Mouse (Mus musculus) MEL (cell line): ENCODE results near the gene Nhsl2. TPM values are rescaled to one million over a fixed set of nuclear protein-coding genes. Genes with fewer than 3 reads are reported as not detected.

Experiments used
- DNase-seq: peaks from one replicate; pipeline ENCODE4 v3.0.0; 2011; ENCODE audit warnings: low read depth, low spot score
- H3K27ac ChIP-seq: 2 replicates; pipeline ENCODE4 v1.5.1; 2012; ENCODE audit warnings: low read depth, mild to moderate bottlenecking, control low read depth, low read length, moderate library complexity; ENCODE audit not compliant: control insufficient read depth
- H3K27me3 ChIP-seq, 2 experiments: fragments of 150-350 bp in 1 of 2; sonication (generic) in 1 of 2; 2 replicates each; pipeline ENCODE4 v1.6.1; 2012; ENCODE audit warnings: low read length in 2 of 2, mild to moderate bottlenecking in 2 of 2, improper control_type of control experiment in 1 of 2, moderate library complexity in 1 of 2; ENCODE audit not compliant: insufficient read depth in 2 of 2, control insufficient read depth in 1 of 2
- H3K36me3 ChIP-seq, 2 experiments: 2 replicates each; pipeline ENCODE4 v1.6.1; 2012 to 2014; ENCODE audit warnings: low read length in 2 of 2, improper control_type of control experiment in 1 of 2, inconsistent platforms in 1 of 2, mild to moderate bottlenecking in 1 of 2; ENCODE audit not compliant: insufficient read depth in 2 of 2, control insufficient read depth in 1 of 2
- H3K4me1 ChIP-seq, 2 experiments: fragments of 150-350 bp in 1 of 2; sonication (generic) in 1 of 2; 2 replicates each; pipeline ENCODE4 v1.6.1; 2012; ENCODE audit warnings: low read length in 2 of 2, improper control_type of control experiment in 1 of 2, mild to moderate bottlenecking in 1 of 2; ENCODE audit not compliant: insufficient read depth in 2 of 2, control insufficient read depth in 1 of 2
- H3K4me3 ChIP-seq, 2 experiments: fragments of 150-350 bp in 1 of 2; sonication (generic) in 1 of 2; 2 replicates each; pipeline ENCODE4 v1.5.1; 2012; ENCODE audit warnings: low read depth in 2 of 2, low read length in 2 of 2, mild to moderate bottlenecking in 2 of 2, moderate library complexity in 2 of 2, control low read depth in 1 of 2, improper control_type of control experiment in 1 of 2; ENCODE audit not compliant: control insufficient read depth in 1 of 2, insufficient read depth in 1 of 2
- H3K79me2 ChIP-seq: 2 replicates; pipeline ENCODE4 v1.6.1; 2012; ENCODE audit warnings: mild to moderate bottlenecking, low read length, moderate library complexity; ENCODE audit not compliant: control insufficient read depth, poor library complexity, insufficient read depth
- H3K9ac ChIP-seq: 2 replicates; pipeline ENCODE4 v1.6.1; 2012; ENCODE audit warnings: low read depth, mild to moderate bottlenecking, control low read depth, low read length, moderate library complexity; ENCODE audit not compliant: control insufficient read depth, poor library complexity, severe bottlenecking
- H3K9me3 ChIP-seq: fragments of 150-350 bp; sonication (generic); replicated peaks from 2 replicates; pipeline ENCODE4 v1.6.1; 2012; ENCODE audit warnings: mild to moderate bottlenecking, low read length, improper control_type of control experiment, moderate library complexity; ENCODE audit not compliant: insufficient read depth
- CHD1 ChIP-seq: IDR thresholded peaks from 2 replicates; pipeline ENCODE4 v1.6.1; 2012; ENCODE audit warnings: low read depth, mild to moderate bottlenecking, inconsistent platforms, low read length, improper control_type of control experiment
- CHD2 ChIP-seq: IDR thresholded peaks from 2 replicates; pipeline ENCODE4 v1.6.1; 2011; ENCODE audit warnings: low read length, improper control_type of control experiment
- CTCF ChIP-seq, 3 experiments: IDR thresholded peaks in 2 of 3; conservative IDR thresholded peaks in 1 of 3; 2 replicates each; pipeline ENCODE4 v1.5.1; 2011 to 2012; ENCODE audit warnings: low read length in 3 of 3, low read depth in 2 of 3, mild to moderate bottlenecking in 2 of 3, improper control_type of control experiment in 1 of 3, inconsistent platforms in 1 of 3, mixed read lengths in 1 of 3, moderate library complexity in 1 of 3; ENCODE audit not compliant: control insufficient read depth in 1 of 3, insufficient read depth in 1 of 3, poor library complexity in 1 of 3, severe bottlenecking in 1 of 3
- ELF1 ChIP-seq: IDR thresholded peaks from 2 replicates; pipeline ENCODE4 v1.6.1; 2014; ENCODE audit warnings: low read depth, mild to moderate bottlenecking, inconsistent platforms, low read length, improper control_type of control experiment, moderate library complexity
- ETS1 ChIP-seq: IDR thresholded peaks from 2 replicates; pipeline ENCODE4 v1.6.1; 2012; ENCODE audit warnings: low read depth, mild to moderate bottlenecking, inconsistent platforms, low read length, improper control_type of control experiment, moderate library complexity
- GATA1 ChIP-seq: IDR thresholded peaks from 2 replicates; pipeline ENCODE4 v1.6.1; 2011; ENCODE audit warnings: low read depth, low read length, improper control_type of control experiment
- MAFK ChIP-seq: IDR thresholded peaks from 2 replicates; pipeline ENCODE4 v1.6.1; 2011; ENCODE audit warnings: low read depth, mild to moderate bottlenecking, low read length, improper control_type of control experiment, borderline replicate concordance
- MEF2A ChIP-seq: IDR thresholded peaks from 2 replicates; pipeline ENCODE4 v1.6.1; 2014; ENCODE audit warnings: low read depth, mild to moderate bottlenecking, inconsistent platforms, low read length, improper control_type of control experiment; ENCODE audit not compliant: poor library complexity, insufficient replicate concordance, severe bottlenecking; ENCODE audit errors: extremely low read depth
- MXI1 ChIP-seq: IDR thresholded peaks from 2 replicates; pipeline ENCODE4 v1.6.1; 2011; ENCODE audit warnings: mild to moderate bottlenecking, low read depth, low read length, improper control_type of control experiment
- NELFE ChIP-seq: IDR thresholded peaks from 2 replicates; pipeline ENCODE4 v1.6.1; 2011; ENCODE audit warnings: low read depth, low read length, improper control_type of control experiment
- NRF1 ChIP-seq: IDR thresholded peaks from 2 replicates; pipeline ENCODE4 v1.6.1; 2014; ENCODE audit warnings: low read depth, mild to moderate bottlenecking, inconsistent platforms, low read length, improper control_type of control experiment, moderate library complexity; ENCODE audit not compliant: poor library complexity, insufficient read depth, severe bottlenecking
- POLR2A ChIP-seq, 2 experiments: IDR thresholded peaks; 2 replicates each; pipeline ENCODE4 v1.6.1; 2011 to 2012; ENCODE audit warnings: low read length in 2 of 2, mild to moderate bottlenecking in 2 of 2, control low read depth in 1 of 2, improper control_type of control experiment in 1 of 2, low read depth in 1 of 2, moderate library complexity in 1 of 2; ENCODE audit not compliant: control insufficient read depth in 1 of 2, insufficient read depth in 1 of 2, poor library complexity in 1 of 2
- POLR2AphosphoS5 ChIP-seq: IDR thresholded peaks from 2 replicates; pipeline ENCODE4 v1.6.1; 2012; ENCODE audit warnings: low read depth, borderline replicate concordance, mild to moderate bottlenecking, inconsistent platforms, low read length, moderate library complexity, mixed read lengths
- RAD21 ChIP-seq: IDR thresholded peaks from 2 replicates; pipeline ENCODE4 v1.6.1; 2011; ENCODE audit warnings: mild to moderate bottlenecking, low read depth, low read length, improper control_type of control experiment
- TAL1 ChIP-seq: IDR thresholded peaks from 2 replicates; pipeline ENCODE4 v1.6.1; 2012; ENCODE audit warnings: mild to moderate bottlenecking, inconsistent platforms, low read length, moderate library complexity, mixed read lengths
- USF2 ChIP-seq, 2 experiments: IDR thresholded peaks; 2 replicates each; pipeline ENCODE4 v1.6.1; 2011 to 2012; ENCODE audit warnings: improper control_type of control experiment in 2 of 2, low read length in 2 of 2, borderline replicate concordance in 1 of 2, inconsistent platforms in 1 of 2, low read depth in 1 of 2, mild to moderate bottlenecking in 1 of 2; ENCODE audit not compliant: insufficient read depth in 1 of 2
- ZC3H11A ChIP-seq: IDR thresholded peaks from 2 replicates; pipeline ENCODE4 v1.6.1; 2012; ENCODE audit warnings: low read depth, mild to moderate bottlenecking, inconsistent platforms, low read length, improper control_type of control experiment
- ZMIZ1 ChIP-seq: IDR thresholded peaks from 2 replicates; pipeline ENCODE4 v1.6.1; 2012; ENCODE audit warnings: low read depth, mild to moderate bottlenecking, inconsistent platforms, low read length, improper control_type of control experiment, moderate library complexity
- polyA plus RNA-seq, 2 experiments: library from polyadenylated mRNA; stranded (reverse) in 1 of 2; unstranded in 1 of 2; fragments of >175 nt in 1 of 2; fragments of >200 nt in 1 of 2; gene quantifications; 2 replicates each; pipeline versions ENCODE4 v1.2.1 to v1.2.4; 2012; ENCODE audit warnings: low replicate concordance in 2 of 2, low read depth in 1 of 2; ENCODE audit not compliant: insufficient read length in 2 of 2, insufficient read depth in 1 of 2, missing spikeins in 1 of 2
- total RNA-seq: library from RNA; depleted of rRNA; stranded (reverse); fragments of 300-350 nt; gene quantifications from 2 replicates; pipeline ENCODE4 v1.2.3, GENCODE M21; 2012

The Nhsl2 gene
- total and polyA plus RNA-seq, 3 experiments, result 0.01 to 0.23 TPM; not detected in 1

GRCm38 (mm10) chrX:102024976-102025375 lies 175.8 kb downstream of the Nhsl2 start:
- Histone ChIP-seq H3K4me3 (no peak overlapping the region), H3K9ac (no peak overlapping the region), H3K79me2 (no peaks in the 10 kb centered on the region), H3K27ac (no peak overlapping the region), H3K9me3 (no peaks in the 10 kb centered on the region), H3K4me1 (no peaks in the 10 kb centered on the region), H3K27me3 (peaks cover 0 to 3% of the 10 kb centered on the region in 2 experiments; a peak in 1 of 4 replicates), H3K36me3 (no peaks in the 10 kb centered on the region)
- TF ChIP-seq ZMIZ1, result no peak
- TF ChIP-seq ELF1, result no peak
- no peak for DNase-seq

- Histone ChIP-seq H3K36me3 (peaks cover 0 to 25% of the 10 kb centered on the region in 2 experiments; a peak in 2 of 4 replicates), H3K4me1 (peaks cover 2 to 29% of the 10 kb centered on the region in 2 experiments; a peak in 3 of 4 replicates), H3K27ac (no peak overlapping the region), H3K79me2 (no peaks in the 10 kb centered on the region), H3K27me3 (no peaks in the 10 kb centered on the region), H3K9ac (no peak overlapping the region), H3K4me3 (no peak overlapping the region), H3K9me3 (no peaks in the 10 kb centered on the region)
- DNase-seq, result peak; percentile 75
- TF ChIP-seq USF2 (IDR thresholded peaks at IDR 0.05; ENCODE audit: borderline replicate concordance in 1 of 2, insufficient read depth in 1 of 2, low read depth in 1 of 2, low read length in 2 of 2) (no peak), ETS1 (0 out of 2 replicates have a peak, but pooled peaks have one; percentile 12), ELF1 (peak; percentile 48; the same call in 1 of the 2 replicates), CTCF (IDR thresholded peaks at IDR 0.05 in 2 of 3, conservative IDR thresholded peaks at IDR 0.05 in 1 of 3; ENCODE audit: control insufficient read depth in 1 of 3, insufficient read depth in 1 of 3, low read depth in 2 of 3, low read length in 3 of 3, poor library complexity in 1 of 3, severe bottlenecking in 1 of 3) (no peak), ZC3H11A (no peak), RAD21 (no peak), MXI1 (peak; percentile 50; the same call in 1 of the 2 replicates), GATA1 (peak; percentile 62), NRF1 (no peak)
Measured at GRCm38 (mm10) chrX:102031851-102032250, 182.7 kb downstream of the Nhsl2 start.

- peaks cover 0 to 25% of the 10 kb centered on the region in 2 experiments; a peak in 2 of 4 replicates for H3K36me3 ChIP-seq
- TF ChIP-seq TAL1, result no peak
- no peak for TF ChIP-seq ZC3H11A
- TF ChIP-seq NELFE, result no peak
- TF ChIP-seq POLR2A (IDR thresholded peaks at IDR 0.05; ENCODE audit: control insufficient read depth in 1 of 2, insufficient read depth in 1 of 2, low read depth in 1 of 2, low read length in 2 of 2, poor library complexity in 1 of 2), result no peak
- no peak for TF ChIP-seq ELF1
- TF ChIP-seq GATA1, result no peak
- no peak for TF ChIP-seq MEF2A
- TF ChIP-seq CHD2, result no peak
- TF ChIP-seq MAFK, result no peak
- no peak for TF ChIP-seq CHD1
- TF ChIP-seq POLR2AphosphoS5, result no peak
- H3K4me3 ChIP-seq, result no peak overlapping the region
- no peak overlapping the region for H3K27ac ChIP-seq
- no peaks in the 10 kb centered on the region for H3K79me2 ChIP-seq
- H3K9me3 ChIP-seq, result no peaks in the 10 kb centered on the region
- no peaks in the 10 kb centered on the region for H3K27me3 ChIP-seq
- H3K9ac ChIP-seq, result no peak overlapping the region
- peaks cover 2 to 34% of the 10 kb centered on the region in 2 experiments; a peak in 3 of 4 replicates for H3K4me1 ChIP-seq
- no peak for DNase-seq
Measured at GRCm38 (mm10) chrX:102032431-102032830, 183.2 kb downstream of the Nhsl2 start.
